Mouse (Mus musculus): Measurements from ENCODE around the gene Tm2d3. TPM values are rescaled to one million over a fixed set of nuclear protein-coding genes. Genes with fewer than 3 reads are reported as not detected.

Gene Tm2d3
- polyA plus RNA-seq, 1 experiment from 2014 or later: 86.9 TPM

- H3K4me1 ChIP-seq (replicated peaks; ENCODE audit: control insufficient read depth, insufficient read depth, low read length): peaks cover 14% of the 10 kb centered on the region
- peak overlapping the region; percentile 88 for H3K9ac ChIP-seq (replicated peaks; ENCODE audit: low read depth, low read length)
- no peaks in the 10 kb centered on the region for H3K9me3 ChIP-seq (ENCODE audit: control insufficient read depth, low read length)
- H3K4me3 ChIP-seq (replicated peaks; ENCODE audit: low read length): peak overlapping the region; percentile 83
- under 1% methylated on average over 52 of the region's 52 CpGs for WGBS
- ATAC-seq: peak; percentile 97
- H3K4me2 ChIP-seq (ENCODE audit: low read length): peak overlapping the region; percentile 83
- H3K36me3 ChIP-seq (ENCODE audit: control insufficient read depth, insufficient read depth): peaks cover 10% of the 10 kb centered on the region
- H3K27me3 ChIP-seq (replicated peaks; ENCODE audit: control insufficient read depth, insufficient read depth, low read length): no peaks in the 10 kb centered on the region
- H3K27ac ChIP-seq (ENCODE audit: low read length): peak overlapping the region; percentile 85
Observed at GRCm38 (mm10) chr7:65693301-65693821, 2.4 kb downstream of the Tm2d3 start.

GRCm38 (mm10) chr7:65696450-65696849 is 5.5 kb downstream of the Tm2d3 start:
- H3K27me3 ChIP-seq (replicated peaks; ENCODE audit: control insufficient read depth, insufficient read depth, low read length): no peaks in the 10 kb centered on the region
- H3K9ac ChIP-seq (replicated peaks; ENCODE audit: low read depth, low read length): no peak overlapping the region
- no peak for ATAC-seq
- H3K4me3 ChIP-seq (replicated peaks; ENCODE audit: low read length): no peak overlapping the region
- 46% methylated on average over 2 of the region's 2 CpGs for WGBS
- no peak overlapping the region for H3K4me2 ChIP-seq (ENCODE audit: low read length)
- no peak overlapping the region for H3K27ac ChIP-seq (ENCODE audit: low read length)
- peaks cover 14% of the 10 kb centered on the region for H3K4me1 ChIP-seq (replicated peaks; ENCODE audit: control insufficient read depth, insufficient read depth, low read length)
- H3K9me3 ChIP-seq (ENCODE audit: control insufficient read depth, low read length): no peaks in the 10 kb centered on the region
- peaks cover 26% of the 10 kb centered on the region for H3K36me3 ChIP-seq (ENCODE audit: control insufficient read depth, insufficient read depth)

GRCm38 (mm10) chr7:65702076-65702475 is 11.1 kb downstream of the Tm2d3 start:
- Histone ChIP-seq H3K4me3 (replicated peaks; ENCODE audit: low read length) (no peak overlapping the region), H3K4me2 (ENCODE audit: low read length) (no peak overlapping the region), H3K27ac (ENCODE audit: low read length) (no peak overlapping the region), H3K9ac (replicated peaks; ENCODE audit: low read depth, low read length) (no peak overlapping the region), H3K9me3 (ENCODE audit: control insufficient read depth, low read length) (no peaks in the 10 kb centered on the region), H3K4me1 (replicated peaks; ENCODE audit: control insufficient read depth, insufficient read depth, low read length) (peaks cover 3% of the 10 kb centered on the region; the same call in 1 of the 2 replicates), H3K27me3 (replicated peaks; ENCODE audit: control insufficient read depth, insufficient read depth, low read length) (no peaks in the 10 kb centered on the region), H3K36me3 (ENCODE audit: control insufficient read depth, insufficient read depth) (peaks cover 32% of the 10 kb centered on the region)
- ATAC-seq: no peak
- 87% methylated on average over 7 of the region's 7 CpGs for WGBS

GRCm38 (mm10) chr7:65704818-65705242 is 13.9 kb downstream of the Tm2d3 start:
- ATAC-seq: peak; percentile 75
- Histone ChIP-seq H3K4me3 (replicated peaks; ENCODE audit: low read length) (peak overlapping the region; percentile 18; the same call in 1 of the 2 replicates), H3K27ac (ENCODE audit: low read length) (no peak overlapping the region), H3K36me3 (ENCODE audit: control insufficient read depth, insufficient read depth) (peaks cover 14% of the 10 kb centered on the region), H3K9me3 (ENCODE audit: control insufficient read depth, low read length) (no peaks in the 10 kb centered on the region), H3K4me2 (ENCODE audit: low read length) (peak overlapping the region; percentile 37), H3K4me1 (replicated peaks; ENCODE audit: control insufficient read depth, insufficient read depth, low read length) (peaks cover 3% of the 10 kb centered on the region; the same call in 1 of the 2 replicates), H3K9ac (replicated peaks; ENCODE audit: low read depth, low read length) (no peak overlapping the region), H3K27me3 (replicated peaks; ENCODE audit: control insufficient read depth, insufficient read depth, low read length) (no peaks in the 10 kb centered on the region)
- 7% methylated on average over 10 of the region's 10 CpGs for WGBS

GRCm38 (mm10) chr7:65708506-65708905 is 17.5 kb downstream of the Tm2d3 start:
- no peak overlapping the region for H3K9ac ChIP-seq (replicated peaks; ENCODE audit: low read depth, low read length)
- no peak overlapping the region for H3K4me3 ChIP-seq (replicated peaks; ENCODE audit: low read length)
- no peaks in the 10 kb centered on the region for H3K36me3 ChIP-seq (ENCODE audit: control insufficient read depth, insufficient read depth)
- H3K27me3 ChIP-seq (replicated peaks; ENCODE audit: control insufficient read depth, insufficient read depth, low read length): no peaks in the 10 kb centered on the region
- no peak overlapping the region for H3K4me2 ChIP-seq (ENCODE audit: low read length)
- peaks cover 3% of the 10 kb centered on the region; the same call in 1 of the 2 replicates for H3K4me1 ChIP-seq (replicated peaks; ENCODE audit: control insufficient read depth, insufficient read depth, low read length)
- no peak overlapping the region for H3K27ac ChIP-seq (ENCODE audit: low read length)
- 100% methylated on average over 1 of the region's 1 CpGs for WGBS
- no peaks in the 10 kb centered on the region for H3K9me3 ChIP-seq (ENCODE audit: control insufficient read depth, low read length)
- ATAC-seq: no peak

- Histone ChIP-seq H3K9me3 (ENCODE audit: control insufficient read depth, low read length) (no peaks in the 10 kb centered on the region), H3K27ac (ENCODE audit: low read length) (no peak overlapping the region), H3K4me1 (replicated peaks; ENCODE audit: control insufficient read depth, insufficient read depth, low read length) (no peaks in the 10 kb centered on the region), H3K27me3 (replicated peaks; ENCODE audit: control insufficient read depth, insufficient read depth, low read length) (no peaks in the 10 kb centered on the region), H3K9ac (replicated peaks; ENCODE audit: low read depth, low read length) (no peak overlapping the region), H3K36me3 (ENCODE audit: control insufficient read depth, insufficient read depth) (no peaks in the 10 kb centered on the region), H3K4me3 (replicated peaks; ENCODE audit: low read length) (no peak overlapping the region), H3K4me2 (ENCODE audit: low read length) (no peak overlapping the region)
- no peak for ATAC-seq
- WGBS: 61% methylated on average over 3 of the region's 3 CpGs
Observed at GRCm38 (mm10) chr7:65710301-65710700, 19.3 kb downstream of the Tm2d3 start.

- no peak overlapping the region for H3K27ac ChIP-seq (ENCODE audit: low read length)
- WGBS: 66% methylated on average over 5 of the region's 5 CpGs
Observed at GRCm38 (mm10) chr7:65713782-65714181, 22.8 kb downstream of the Tm2d3 start.

GRCm38 (mm10) chr7:65714304-65714703 is 23.3 kb downstream of the Tm2d3 start:
- no peak overlapping the region for H3K4me2 ChIP-seq (ENCODE audit: low read length)
- H3K9me3 ChIP-seq (ENCODE audit: control insufficient read depth, low read length): no peaks in the 10 kb centered on the region
- H3K27ac ChIP-seq (ENCODE audit: low read length): no peak overlapping the region
- H3K9ac ChIP-seq (replicated peaks; ENCODE audit: low read depth, low read length): no peak overlapping the region
- no peaks in the 10 kb centered on the region for H3K27me3 ChIP-seq (replicated peaks; ENCODE audit: control insufficient read depth, insufficient read depth, low read length)
- H3K4me3 ChIP-seq (replicated peaks; ENCODE audit: low read length): no peak overlapping the region
- 76% methylated on average over 4 of the region's 4 CpGs for WGBS
- no peak for ATAC-seq
- H3K4me1 ChIP-seq (replicated peaks; ENCODE audit: control insufficient read depth, insufficient read depth, low read length): no peaks in the 10 kb centered on the region
- no peaks in the 10 kb centered on the region for H3K36me3 ChIP-seq (ENCODE audit: control insufficient read depth, insufficient read depth)

More at GRCm38 (mm10) chr7:65713782-65714181, 22.8 kb downstream of the Tm2d3 start:
- H3K36me3 ChIP-seq (ENCODE audit: control insufficient read depth, insufficient read depth): no peaks in the 10 kb centered on the region
- H3K4me1 ChIP-seq (replicated peaks; ENCODE audit: control insufficient read depth, insufficient read depth, low read length): no peaks in the 10 kb centered on the region
- H3K9me3 ChIP-seq (ENCODE audit: control insufficient read depth, low read length): no peaks in the 10 kb centered on the region
- no peak overlapping the region for H3K4me2 ChIP-seq (ENCODE audit: low read length)
- no peaks in the 10 kb centered on the region for H3K27me3 ChIP-seq (replicated peaks; ENCODE audit: control insufficient read depth, insufficient read depth, low read length)
- H3K9ac ChIP-seq (replicated peaks; ENCODE audit: low read depth, low read length): no peak overlapping the region
- no peak for ATAC-seq
- no peak overlapping the region for H3K4me3 ChIP-seq (replicated peaks; ENCODE audit: low read length)

- 84% methylated on average over 2 of the region's 2 CpGs for WGBS
- H3K4me1 ChIP-seq (replicated peaks; ENCODE audit: control insufficient read depth, insufficient read depth, low read length): no peaks in the 10 kb centered on the region
- H3K9ac ChIP-seq (replicated peaks; ENCODE audit: low read depth, low read length): no peak overlapping the region
- H3K4me2 ChIP-seq (ENCODE audit: low read length): no peak overlapping the region
- H3K4me3 ChIP-seq (replicated peaks; ENCODE audit: low read length): no peak overlapping the region
- no peaks in the 10 kb centered on the region for H3K27me3 ChIP-seq (replicated peaks; ENCODE audit: control insufficient read depth, insufficient read depth, low read length)
- no peak overlapping the region for H3K27ac ChIP-seq (ENCODE audit: low read length)
- H3K9me3 ChIP-seq (ENCODE audit: control insufficient read depth, low read length): no peaks in the 10 kb centered on the region
- ATAC-seq: no peak
- H3K36me3 ChIP-seq (ENCODE audit: control insufficient read depth, insufficient read depth): no peaks in the 10 kb centered on the region
Observed at GRCm38 (mm10) chr7:65734024-65734423, 43.1 kb downstream of the Tm2d3 start.

- H3K36me3 ChIP-seq (ENCODE audit: control insufficient read depth, insufficient read depth): no peaks in the 10 kb centered on the region
- H3K4me3 ChIP-seq (replicated peaks; ENCODE audit: low read length): no peak overlapping the region
- no peaks in the 10 kb centered on the region for H3K27me3 ChIP-seq (replicated peaks; ENCODE audit: control insufficient read depth, insufficient read depth, low read length)
- H3K4me1 ChIP-seq (replicated peaks; ENCODE audit: control insufficient read depth, insufficient read depth, low read length): no peaks in the 10 kb centered on the region
- no peaks in the 10 kb centered on the region for H3K9me3 ChIP-seq (ENCODE audit: control insufficient read depth, low read length)
- no peak for ATAC-seq
- whole genome bisulfite sequencing: 94% methylated on average over 3 of the region's 3 CpGs
- no peak overlapping the region for H3K9ac ChIP-seq (replicated peaks; ENCODE audit: low read depth, low read length)
- no peak overlapping the region for H3K4me2 ChIP-seq (ENCODE audit: low read length)
- no peak overlapping the region for H3K27ac ChIP-seq (ENCODE audit: low read length)
Observed at GRCm38 (mm10) chr7:65735261-65735660, 44.3 kb downstream of the Tm2d3 start.

All from forebrain, embryonic 16.5 days (tissue).